Mouse (Mus musculus) cortical plate, adult 2 months (tissue): ENCODE data around the gene Ivns1abp. TPM values are rescaled to one million over a fixed set of nuclear protein-coding genes. Genes with fewer than 3 reads are reported as not detected.

Experiments used
- H3K27ac ChIP-seq: fragments of 200-500 bp; 2 replicates; pipeline ENCODE4 v1.5.1; 2012; ENCODE audit warnings: low read length, control low read depth, inconsistent platforms; ENCODE audit not compliant: insufficient read depth
- H3K4me1 ChIP-seq: fragments of 200-500 bp; 2 replicates; pipeline ENCODE4 v1.6.1; 2011; ENCODE audit warnings: low read length; ENCODE audit not compliant: control insufficient read depth, insufficient read depth
- H3K4me3 ChIP-seq: fragments of 200-500 bp; 2 replicates; pipeline ENCODE4 v1.5.1; 2011; ENCODE audit warnings: mild to moderate bottlenecking, low read length, control low read depth; ENCODE audit not compliant: insufficient read depth
- CTCF ChIP-seq: fragments of 200-500 bp; IDR thresholded peaks from 2 replicates; pipeline ENCODE4 v1.5.1; 2011; ENCODE audit warnings: mild to moderate bottlenecking, control low read depth, low read length; ENCODE audit not compliant: insufficient read depth; ENCODE audit errors: extremely low read depth
- POLR2A ChIP-seq: fragments of 200-500 bp; IDR thresholded peaks from 2 replicates; pipeline ENCODE4 v1.6.1; 2011; ENCODE audit warnings: mild to moderate bottlenecking, low read length, control low read depth; ENCODE audit not compliant: insufficient read depth; ENCODE audit errors: extremely low read depth
- polyA plus RNA-seq: library from polyadenylated mRNA; depleted of rRNA; stranded (reverse); fragments of >200 nt; gene quantifications from 2 replicates; pipeline ENCODE4 v1.2.3, GENCODE M21; 2012

Gene Ivns1abp
- polyA plus RNA-seq, 1 experiment = 131 TPM

GRCm38 (mm10) chr1:151307821-151308220, 36.5 kb upstream of the Ivns1abp start:
- Histone ChIP-seq H3K27ac (no peak overlapping the region), H3K4me3 (no peak overlapping the region), H3K4me1 (no peaks in the 10 kb centered on the region)
- no peak for TF ChIP-seq CTCF
- no peak for TF ChIP-seq POLR2A

- Histone ChIP-seq H3K4me1 (no peaks in the 10 kb centered on the region), H3K4me3 (no peak overlapping the region), H3K27ac (no peak overlapping the region)
- TF ChIP-seq CTCF = no peak
- no peak for TF ChIP-seq POLR2A
Observed at GRCm38 (mm10) chr1:151308508-151308907, 35.8 kb upstream of the Ivns1abp start.

GRCm38 (mm10) chr1:151310511-151310910, 33.8 kb upstream of the Ivns1abp start:
- no peak overlapping the region for H3K27ac ChIP-seq
- no peak for TF ChIP-seq CTCF
- no peaks in the 10 kb centered on the region for H3K4me1 ChIP-seq
- H3K4me3 ChIP-seq = no peak overlapping the region

- H3K4me3 ChIP-seq = no peak overlapping the region
- H3K27ac ChIP-seq = no peak overlapping the region
- TF ChIP-seq CTCF (no peak), POLR2A (no peak)
- H3K4me1 ChIP-seq = no peaks in the 10 kb centered on the region
Observed at GRCm38 (mm10) chr1:151311379-151311778, 32.9 kb upstream of the Ivns1abp start.

GRCm38 (mm10) chr1:151319267-151319666, 25.0 kb upstream of the Ivns1abp start:
- Histone ChIP-seq H3K4me1 (no peaks in the 10 kb centered on the region), H3K4me3 (no peak overlapping the region), H3K27ac (no peak overlapping the region)
- TF ChIP-seq POLR2A (no peak), CTCF (no peak)

- Histone ChIP-seq H3K4me1 (no peaks in the 10 kb centered on the region), H3K27ac (no peak overlapping the region), H3K4me3 (no peak overlapping the region)
- TF ChIP-seq CTCF (no peak), POLR2A (no peak)
Observed at GRCm38 (mm10) chr1:151320408-151320807, 23.9 kb upstream of the Ivns1abp start.

- TF ChIP-seq POLR2A = no peak
- TF ChIP-seq CTCF = no peak
- H3K4me3 ChIP-seq = no peak overlapping the region
- no peak overlapping the region for H3K27ac ChIP-seq
- no peaks in the 10 kb centered on the region for H3K4me1 ChIP-seq
Observed at GRCm38 (mm10) chr1:151325328-151325727, 18.9 kb upstream of the Ivns1abp start.

- H3K4me3 ChIP-seq = no peak overlapping the region
- no peak overlapping the region for H3K27ac ChIP-seq
Observed at GRCm38 (mm10) chr1:151328341-151329097, 15.8 kb upstream of the Ivns1abp start.

GRCm38 (mm10) chr1:151329601-151330000, 14.7 kb upstream of the Ivns1abp start:
- Histone ChIP-seq H3K27ac (no peak overlapping the region), H3K4me1 (no peaks in the 10 kb centered on the region), H3K4me3 (no peak overlapping the region)
- TF ChIP-seq CTCF (no peak), POLR2A (no peak)

More at GRCm38 (mm10) chr1:151328341-151329097, 15.8 kb upstream of the Ivns1abp start:
- no peaks in the 10 kb centered on the region for H3K4me1 ChIP-seq
- no peak for TF ChIP-seq POLR2A
- TF ChIP-seq CTCF = no peak

- TF ChIP-seq CTCF (no peak), POLR2A (no peak)
Observed at GRCm38 (mm10) chr1:151332819-151333218, 11.5 kb upstream of the Ivns1abp start.

GRCm38 (mm10) chr1:151338234-151338633, 6.0 kb upstream of the Ivns1abp start:
- TF ChIP-seq CTCF (no peak), POLR2A (no peak)
- H3K4me3 ChIP-seq = no peak overlapping the region
- no peaks in the 10 kb centered on the region for H3K4me1 ChIP-seq
- H3K27ac ChIP-seq = no peak overlapping the region

More at GRCm38 (mm10) chr1:151332819-151333218, 11.5 kb upstream of the Ivns1abp start:
- Histone ChIP-seq H3K4me3 (no peak overlapping the region), H3K27ac (no peak overlapping the region), H3K4me1 (no peaks in the 10 kb centered on the region)
